8 mouse cellular contexts compared by ENCODE assay signal in genomic region chr2:180996436-180996835, GRCm38 (mm10). TPM values are rescaled to one million over a fixed set of nuclear protein-coding genes. Genes with fewer than 3 reads are reported as not detected.
A peak's percentile ranks its signal among the peaks of the same experiment; 100 is the strongest.
DNase-seq lines count a peak whose midpoint lies in the region; TF ChIP-seq lines count a peak whose summit lies in the region.
"Had no signal": no experiment of that assay in that cellular context is flagged by ENCODE, and none has a peak within 500 bp of the region (broad histone marks: within the 10 kb centered on the region; RNA-seq: fewer than 3 reads in every experiment).

No protein-coding gene starts in this region.

- no peak for TF ChIP-seq EP300 in ES-Bruce4 (IDR thresholded peaks at IDR 0.05; ENCODE audit: insufficient read depth, low read depth, low read length)

- H3K4me1 ChIP-seq in ES-Bruce4 (ENCODE audit: control insufficient read depth, insufficient read depth, low read length): no peaks in the 10 kb centered on the region
- H3K4me1 ChIP-seq: liver, embryonic 13.5 days had no signal

- H3K4me3 ChIP-seq in ES-Bruce4 (ENCODE audit: low read depth, low read length): no peak overlapping the region
- H3K4me3 ChIP-seq: liver, embryonic 13.5 days had no signal

- no peak overlapping the region for H3K9ac ChIP-seq in ES-Bruce4 (ENCODE audit: low read depth, poor library complexity, severe bottlenecking)
- H3K9ac ChIP-seq: liver, embryonic 13.5 days had no signal

- DNase-seq in ZHBTc4 (ENCODE audit: low read depth, low spot score): peak; percentile 63
- DNase-seq in embryo, embryonic 9.5 days (ENCODE audit: extremely low spot score): peak; percentile 48
- peak; percentile 55 for DNase-seq in heart, postnatal 4 days
- DNase-seq in kidney, postnatal 4 days: peak; percentile 48 to 57
- DNase-seq in lung, postnatal 14 days: peak; percentile 29
- peak; percentile 69 to 75 for DNase-seq in right cerebral cortex, postnatal 10 days (ENCODE audit: low spot score in 2 of 2)
- DNase-seq: liver, embryonic 13.5 days had no signal

- H3K9me3 ChIP-seq in ES-Bruce4 (replicated peaks; ENCODE audit: control insufficient read depth, insufficient read depth, low read length, poor library complexity, severe bottlenecking): no peaks in the 10 kb centered on the region
- H3K9me3 ChIP-seq: liver, embryonic 13.5 days had no signal

- peak; percentile 84 for TF ChIP-seq CTCF in ES-Bruce4 (IDR thresholded peaks at IDR 0.05; ENCODE audit: low read depth, low read length)

- H3K27me3 ChIP-seq in ES-Bruce4 (ENCODE audit: control insufficient read depth, insufficient read depth, low read length, poor library complexity, severe bottlenecking): no peaks in the 10 kb centered on the region
- H3K27me3 ChIP-seq: liver, embryonic 13.5 days had no signal

- H3K27ac ChIP-seq in ES-Bruce4 (ENCODE audit: insufficient read depth, low read length): no peak overlapping the region
- H3K27ac ChIP-seq: liver, embryonic 13.5 days had no signal

- H3K36me3 ChIP-seq in ES-Bruce4 (ENCODE audit: control insufficient read depth, insufficient read depth, low read length, poor library complexity, severe bottlenecking): no peaks in the 10 kb centered on the region
- H3K36me3 ChIP-seq: liver, embryonic 13.5 days had no signal

- no peak for TF ChIP-seq POLR2A in ES-Bruce4 (IDR thresholded peaks at IDR 0.05; ENCODE audit: insufficient read depth, low read length)

RNA-seq across cellular contexts. Expression of gene Col20a1, which starts 10.1 kb away (rescaled TPM):
- polyA plus RNA-seq in ES-Bruce4 (2011; ENCODE audit: insufficient read depth, insufficient read length, low read depth, missing spikeins): 0.79 and 1.3 TPM in 2 replicates
- total RNA-seq in heart, postnatal 4 days (2021): under 1 TPM; 0.29 to 0.33 TPM

RNA-seq across cellular contexts. Expression of gene Arfgap1, which starts 29.4 kb away (rescaled TPM):
- 36.4 and 37.2 TPM in 2 replicates for polyA plus RNA-seq in ES-Bruce4 (2011; ENCODE audit: insufficient read depth, insufficient read length, low read depth, missing spikeins)
- total RNA-seq in heart, postnatal 4 days (2021): 10 to 100 TPM; 64.5 to 64.8 TPM

RNA-seq across cellular contexts. Expression of gene Nkain4, which starts 41.9 kb away (rescaled TPM):
- polyA plus RNA-seq in ES-Bruce4 (2011; ENCODE audit: insufficient read depth, insufficient read length, low read depth, missing spikeins): 7.0 and 9.1 TPM in 2 replicates
- total RNA-seq in heart, postnatal 4 days (2021): 10 to 100 TPM; 12.5 to 13.4 TPM

RNA-seq across cellular contexts. Expression of gene Chrna4, which starts 46.9 kb away (rescaled TPM):
- polyA plus RNA-seq in ES-Bruce4 (2011; ENCODE audit: insufficient read depth, insufficient read length, low read depth, missing spikeins): 0.43 and 1.0 TPM in 2 replicates
- under 1 TPM; 0.11 to 0.17 TPM for total RNA-seq in heart, postnatal 4 days (2021)
